Mouse (Mus musculus): ENCODE measurements around the gene Btbd16.

GRCm38 (mm10) chr7:130815601-130816000 is 41.7 kb downstream of the Btbd16 start:
- TF ChIP-seq CTCF (IDR thresholded peaks at IDR 0.05) (no peak), POLR2A (IDR thresholded peaks at IDR 0.05; ENCODE audit: insufficient read depth, low read depth, low read length) (no peak)

All from heart, adult 2 months (tissue).